Mouse (Mus musculus): ENCODE results near the gene Aldh1a2.

The Aldh1a2 gene

GRCm38 (mm10) chr9:71290730-71291129 lies 75.1 kb downstream of the Aldh1a2 start:
- peak in 1 of 2 experiments; percentile 9 for DNase-seq

GRCm38 (mm10) chr9:71295501-71295900 lies 79.9 kb downstream of the Aldh1a2 start:
- DNase-seq: peak in 1 of 2 experiments; percentile 31

GRCm38 (mm10) chr9:71303594-71303993 lies 88.0 kb downstream of the Aldh1a2 start:
- DNase-seq: no peak

GRCm38 (mm10) chr9:71307106-71307789 lies 91.7 kb downstream of the Aldh1a2 start:
- peak in 1 of 2 experiments; percentile 11 for DNase-seq

- peak in 1 of 2 experiments; percentile 21 for DNase-seq
These were observed 100.4 kb downstream of the Aldh1a2 start for GRCm38 (mm10) chr9:71315960-71316359.

GRCm38 (mm10) chr9:71317096-71317920 lies 101.7 kb downstream of the Aldh1a2 start:
- peak; percentile 43 to 60 for DNase-seq

GRCm38 (mm10) chr9:71317921-71318241 lies 102.3 kb downstream of the Aldh1a2 start:
- DNase-seq: no peak

GRCm38 (mm10) chr9:71319776-71320175 lies 104.2 kb downstream of the Aldh1a2 start:
- DNase-seq: no peak

GRCm38 (mm10) chr9:71320246-71321155 lies 104.9 kb downstream of the Aldh1a2 start:
- peak in 1 of 2 experiments; percentile 23 for DNase-seq

GRCm38 (mm10) chr9:71321436-71321835 lies 105.8 kb downstream of the Aldh1a2 start:
- no peak for DNase-seq

GRCm38 (mm10) chr9:71321871-71322270 lies 106.3 kb downstream of the Aldh1a2 start:
- DNase-seq: peak in 1 of 2 experiments; percentile 38

- DNase-seq: no peak
These were observed 107.8 kb downstream of the Aldh1a2 start for GRCm38 (mm10) chr9:71323303-71323952.

GRCm38 (mm10) chr9:71324060-71324459 lies 108.5 kb downstream of the Aldh1a2 start:
- no peak for DNase-seq

GRCm38 (mm10) chr9:71326261-71326660 lies 110.7 kb downstream of the Aldh1a2 start:
- DNase-seq: no peak

- no peak for DNase-seq
These were observed 116.1 kb downstream of the Aldh1a2 start for GRCm38 (mm10) chr9:71331661-71332060.

- DNase-seq: no peak
These were observed 121.1 kb downstream of the Aldh1a2 start for GRCm38 (mm10) chr9:71336674-71337073.

GRCm38 (mm10) chr9:71337425-71337824 lies 121.8 kb downstream of the Aldh1a2 start:
- DNase-seq: no peak

- DNase-seq: no peak
These were observed 124.5 kb downstream of the Aldh1a2 start for GRCm38 (mm10) chr9:71340116-71340515.

All from lung, postnatal 4 days (tissue).